Mouse (Mus musculus) heart, embryonic 15.5 days (tissue): Measurements from ENCODE around the gene 7530416G11Rik. TPM values are rescaled to one million over a fixed set of nuclear protein-coding genes. Genes with fewer than 3 reads are reported as not detected.

Source experiments
- ATAC-seq: fragments of 200-750 bp; cut with Nextera tagmentation; replicated peaks from 2 replicates; pipeline ENCODE4 v1.8.0; 2017; ENCODE audit warnings: low read depth, moderate TSS enrichment; ENCODE audit not compliant: insufficient number of reproducible peaks, insufficient read depth, low FRiP score
- H3K27ac ChIP-seq: fragments of 300-500 bp; sonication (generic); 2 replicates; pipeline ENCODE4 v1.5.1; 2015; ENCODE audit warnings: mild to moderate bottlenecking, inconsistent platforms
- H3K27me3 ChIP-seq: fragments of 300-500 bp; sonication (generic); 2 replicates; pipeline ENCODE4 v1.6.1; 2015; ENCODE audit warnings: inconsistent platforms
- H3K36me3 ChIP-seq: fragments of 300-500 bp; sonication (generic); 2 replicates; pipeline ENCODE4 v1.6.1; 2015; ENCODE audit warnings: mild to moderate bottlenecking, inconsistent platforms
- H3K4me1 ChIP-seq: fragments of 300-500 bp; sonication (generic); replicated peaks from 2 replicates; pipeline ENCODE4 v1.6.1; 2015; ENCODE audit warnings: inconsistent platforms
- H3K4me2 ChIP-seq: fragments of 300-500 bp; sonication (generic); 2 replicates; pipeline ENCODE4 v1.6.1; 2015; ENCODE audit warnings: inconsistent platforms, mild to moderate bottlenecking, moderate library complexity
- H3K4me3 ChIP-seq: fragments of 300-500 bp; sonication (generic); 2 replicates; pipeline ENCODE4 v1.5.1; 2015; ENCODE audit warnings: mild to moderate bottlenecking, inconsistent platforms
- H3K9ac ChIP-seq: fragments of 300-500 bp; sonication (generic); 2 replicates; pipeline ENCODE4 v1.6.1; 2015; ENCODE audit warnings: mild to moderate bottlenecking, inconsistent platforms
- H3K9me3 ChIP-seq: fragments of 300-500 bp; sonication (generic); replicated peaks from 2 replicates; pipeline ENCODE4 v1.6.1; 2016; ENCODE audit warnings: inconsistent platforms
- WGBS: fragments of 180-500 bp; shearing (Covaris S2); methylation state at CpG from one replicate; pipeline ENCODE4 v1.1.7; 2015; ENCODE audit warnings: mixed read lengths; 5-methylcytosine and 5-hydroxymethylcytosine counted together
- polyA plus RNA-seq: library from polyadenylated mRNA; unstranded; fragments of >200 nt; fragmentation: Nextera tagmentation; extraction: Ambion mirVana; gene quantifications from 2 replicates; pipeline ENCODE4 v1.2.1, GENCODE M21; 2015

The 7530416G11Rik gene
- polyA plus RNA-seq, 1 experiment from 2014 or later = not detected

DNA sequence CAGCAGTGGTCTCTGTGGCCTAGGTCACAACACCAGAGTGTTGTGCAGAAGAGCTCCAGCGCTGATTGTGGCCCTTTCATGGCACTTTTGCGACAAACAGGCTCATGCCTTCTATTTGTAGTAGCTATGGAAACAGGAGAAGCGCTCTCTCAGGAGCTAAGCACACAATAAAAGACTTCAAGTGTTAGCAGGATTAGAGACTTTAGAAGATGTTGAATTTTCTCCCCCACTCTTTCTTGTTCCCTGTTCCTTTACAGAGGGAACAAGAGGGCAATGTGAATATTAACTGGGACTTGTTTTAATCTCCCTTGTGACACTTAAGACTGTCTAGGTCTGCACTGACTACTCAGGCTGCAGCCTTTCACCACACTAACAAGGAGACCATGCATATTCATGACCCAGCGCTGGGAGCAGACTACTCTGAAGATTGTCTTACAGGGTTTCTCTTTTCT, 44.4 kb downstream of the 7530416G11Rik start:
- no peak overlapping the region for H3K4me2 ChIP-seq
- 76% methylated on average over 4 of the region's 4 CpGs for WGBS
- no peaks in the 10 kb centered on the region for H3K9me3 ChIP-seq
- H3K27me3 ChIP-seq = peaks cover 4% of the 10 kb centered on the region; the same call in 1 of the 2 replicates
- H3K4me3 ChIP-seq = no peak overlapping the region
- H3K9ac ChIP-seq = no peak overlapping the region
- no peak overlapping the region for H3K27ac ChIP-seq
- H3K36me3 ChIP-seq = peaks cover 19% of the 10 kb centered on the region
- ATAC-seq = no peak
- H3K4me1 ChIP-seq = peaks cover 40% of the 10 kb centered on the region

DNA sequence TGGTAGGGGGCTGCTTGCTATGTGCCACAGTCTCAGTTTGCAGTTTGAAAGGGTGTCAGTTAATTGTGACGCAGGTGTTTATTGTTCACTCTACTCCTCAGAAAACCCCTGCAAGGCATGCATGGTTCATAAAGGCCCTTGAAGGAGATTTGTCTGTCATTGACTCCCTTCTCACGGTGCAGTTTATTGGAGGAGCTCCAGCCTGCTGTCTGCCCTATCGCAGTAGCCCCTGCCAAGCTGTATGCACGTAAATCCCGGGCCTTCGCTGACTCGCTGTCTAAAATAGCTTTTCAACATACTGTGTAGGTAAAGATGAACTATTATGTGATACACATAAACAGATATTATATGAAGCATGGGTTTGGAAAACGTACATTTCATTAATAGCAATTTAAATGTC, 45.2 kb downstream of the 7530416G11Rik start:
- WGBS = 49% methylated on average over 8 of the region's 8 CpGs
- Histone ChIP-seq H3K27ac (no peak overlapping the region), H3K9me3 (no peaks in the 10 kb centered on the region), H3K4me2 (no peak overlapping the region), H3K4me1 (peaks cover 40% of the 10 kb centered on the region), H3K9ac (no peak overlapping the region), H3K27me3 (peaks cover 4% of the 10 kb centered on the region; the same call in 1 of the 2 replicates), H3K4me3 (no peak overlapping the region), H3K36me3 (peaks cover 10% of the 10 kb centered on the region; the same call in 1 of the 2 replicates)
- ATAC-seq = 0 out of 2 replicates have a peak, but pooled peaks have one; percentile 39

DNA sequence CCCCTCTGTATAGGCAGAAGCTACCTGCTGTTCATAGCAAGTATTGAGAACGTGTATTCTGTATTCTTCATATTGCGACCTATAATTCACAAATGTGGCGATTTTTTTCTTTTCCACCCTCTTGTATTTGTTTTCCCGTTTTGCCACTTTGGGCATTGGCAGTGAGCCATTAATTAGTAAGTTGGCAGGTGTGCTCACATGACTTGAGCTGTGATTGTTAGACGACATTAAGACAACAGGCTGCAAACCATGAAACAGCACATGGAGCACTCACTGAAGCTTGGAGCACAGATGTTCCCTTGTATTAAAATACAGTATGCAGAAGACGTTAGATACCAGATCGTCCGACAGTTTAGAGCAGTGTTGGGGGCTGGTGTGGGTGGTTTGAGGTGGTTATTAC, 46.1 kb downstream of the 7530416G11Rik start:
- H3K27me3 ChIP-seq = no peaks in the 10 kb centered on the region
- H3K9ac ChIP-seq = no peak overlapping the region
- 0 out of 2 replicates have a peak, but pooled peaks cover 4% of the 10 kb centered on the region for H3K36me3 ChIP-seq
- peaks cover 40% of the 10 kb centered on the region for H3K4me1 ChIP-seq
- no peak overlapping the region for H3K27ac ChIP-seq
- H3K4me2 ChIP-seq = no peak overlapping the region
- ATAC-seq = no peak
- H3K4me3 ChIP-seq = no peak overlapping the region
- 78% methylated on average over 8 of the region's 8 CpGs for WGBS
- no peaks in the 10 kb centered on the region for H3K9me3 ChIP-seq

DNA sequence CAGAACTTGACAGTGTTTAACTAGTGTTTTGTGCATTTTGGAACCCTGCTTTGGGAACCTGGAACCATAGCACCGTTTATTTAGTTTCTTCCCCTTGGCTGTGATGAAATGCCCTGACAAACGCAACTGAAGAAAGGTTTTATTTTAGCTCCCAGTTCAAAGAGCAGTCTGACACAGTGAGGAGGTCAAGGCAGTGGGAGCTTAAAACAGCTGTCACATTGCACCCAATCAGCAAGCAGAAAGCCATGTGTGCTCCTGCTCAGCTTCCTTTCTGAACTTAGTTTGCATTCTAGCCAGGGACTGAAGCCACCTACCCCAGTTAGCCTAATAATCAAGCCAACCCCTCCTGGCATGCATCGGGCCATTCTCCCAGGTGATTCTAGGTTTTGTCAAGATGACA, 56.4 kb downstream of the 7530416G11Rik start:
- Histone ChIP-seq H3K27me3 (no peaks in the 10 kb centered on the region), H3K9me3 (no peaks in the 10 kb centered on the region), H3K4me2 (no peak overlapping the region), H3K27ac (no peak overlapping the region), H3K36me3 (peaks cover 27% of the 10 kb centered on the region; the same call in 1 of the 2 replicates), H3K4me1 (no peaks in the 10 kb centered on the region), H3K9ac (no peak overlapping the region), H3K4me3 (no peak overlapping the region)
- 78% methylated on average over 3 of the region's 3 CpGs for WGBS
- no peak for ATAC-seq

Other genes starting within 250 kb of the 7530416G11Rik start
- gene Atxn10, start 167.0 kb downstream of the 7530416G11Rik start, polyA plus RNA-seq = 182 and 213 TPM in 2 replicates
- gene Wnt7b, start 79.2 kb upstream of the 7530416G11Rik start, polyA plus RNA-seq = 1.3 and 5.2 TPM in 2 replicates
- gene Ppara, start 231.8 kb upstream of the 7530416G11Rik start, polyA plus RNA-seq = 15.1 and 20.5 TPM in 2 replicates